Mouse (Mus musculus) lung, embryonic 14.5 days (tissue): ENCODE data around the gene Rab4b. TPM values are rescaled to one million over a fixed set of nuclear protein-coding genes. Genes with fewer than 3 reads are reported as not detected.

Source experiments
- ATAC-seq: fragments of 200-750 bp; cut with Nextera tagmentation; 2 replicates; pipeline ENCODE4 v1.8.0; 2017; ENCODE audit warnings: mild to moderate bottlenecking, moderate TSS enrichment, moderate library complexity; ENCODE audit not compliant: insufficient read depth
- DNase-seq: peaks from one replicate; pipeline ENCODE4 v3.0.0-alpha.2; 2015
- H3K27ac ChIP-seq: fragments of 300-500 bp; sonication (generic); 2 replicates; pipeline ENCODE4 v1.5.1; 2014; ENCODE audit warnings: low read depth, mild to moderate bottlenecking, moderate library complexity
- H3K27me3 ChIP-seq: fragments of 300-500 bp; sonication (generic); 2 replicates; pipeline ENCODE4 v1.6.1; 2014; ENCODE audit warnings: low read length, control low read depth; ENCODE audit not compliant: insufficient read depth
- H3K36me3 ChIP-seq: fragments of 300-500 bp; sonication (generic); 2 replicates; pipeline ENCODE4 v1.6.1; 2014; ENCODE audit warnings: control low read depth; ENCODE audit not compliant: insufficient read depth
- H3K4me1 ChIP-seq: fragments of 300-500 bp; sonication (generic); 2 replicates; pipeline ENCODE4 v1.6.1; 2014; ENCODE audit warnings: antibody characterized with exemption, control low read depth; ENCODE audit not compliant: insufficient read depth
- H3K4me2 ChIP-seq: fragments of 300-500 bp; sonication (generic); 2 replicates; pipeline ENCODE4 v1.6.1; 2014; ENCODE audit warnings: mild to moderate bottlenecking
- H3K4me3 ChIP-seq: fragments of 300-500 bp; sonication (generic); 2 replicates; pipeline ENCODE4 v1.5.1; 2014; ENCODE audit warnings: low read depth, low read length
- H3K9ac ChIP-seq: fragments of 300-500 bp; sonication (generic); 2 replicates; pipeline ENCODE4 v1.6.1; 2014
- H3K9me3 ChIP-seq: fragments of 300-500 bp; sonication (generic); 2 replicates; pipeline ENCODE4 v1.6.1; 2016; ENCODE audit warnings: low read depth, low read length, control low read depth
- CTCF ChIP-seq: IDR thresholded peaks from 2 replicates; pipeline ENCODE4 v1.5.1; 2016; ENCODE audit warnings: antibody characterized with exemption, low read depth
- WGBS: fragments of 180-500 bp; shearing (Covaris S2); extraction: QIAGEN DNeasy Blood & Tissue Kit; methylation state at CpG from one replicate; pipeline ENCODE4 v1.1.7; 2014; 5-methylcytosine and 5-hydroxymethylcytosine counted together
- polyA plus RNA-seq: library from polyadenylated mRNA; unstranded; fragments of >200 nt; fragmentation: Nextera tagmentation; extraction: Ambion mirVana; gene quantifications from 2 replicates; pipeline ENCODE4 v1.2.1, GENCODE M21; 2014

Gene Rab4b
- polyA plus RNA-seq, 1 experiment from 2014 or later: 62.1 TPM

GRCm38 (mm10) chr7:27165007-27165655 lies 13.6 kb downstream of the Rab4b start:
- ATAC-seq: no peak
- Histone ChIP-seq H3K4me2 (peak overlapping the region; percentile 82), H3K9me3 (no peaks in the 10 kb centered on the region), H3K9ac (peak overlapping the region; percentile 85), H3K27me3 (no peaks in the 10 kb centered on the region), H3K36me3 (peaks cover 45% of the 10 kb centered on the region), H3K4me1 (peaks cover 18% of the 10 kb centered on the region), H3K27ac (no peak overlapping the region), H3K4me3 (peak overlapping the region; percentile 71)
- no peak for DNase-seq
- WGBS: 63% methylated on average over 23 of the region's 23 CpGs
- no peak for TF ChIP-seq CTCF

GRCm38 (mm10) chr7:27164112-27164947 lies 14.4 kb downstream of the Rab4b start:
- peak overlapping the region; percentile 71 for H3K4me3 ChIP-seq
- WGBS: 75% methylated on average over 33 of the region's 33 CpGs
- no peak overlapping the region for H3K27ac ChIP-seq
- peak overlapping the region; percentile 82 for H3K4me2 ChIP-seq
- peak overlapping the region; percentile 85 for H3K9ac ChIP-seq
- H3K27me3 ChIP-seq: no peaks in the 10 kb centered on the region
- no peak for DNase-seq
- peaks cover 18% of the 10 kb centered on the region for H3K4me1 ChIP-seq
- no peak for ATAC-seq
- no peak for TF ChIP-seq CTCF
- H3K9me3 ChIP-seq: no peaks in the 10 kb centered on the region
- H3K36me3 ChIP-seq: peaks cover 50% of the 10 kb centered on the region

GRCm38 (mm10) chr7:27163450-27163805 lies 15.3 kb downstream of the Rab4b start:
- no peak overlapping the region; the same call in 1 of the 2 replicates for H3K27ac ChIP-seq
- H3K36me3 ChIP-seq: peaks cover 59% of the 10 kb centered on the region
- DNase-seq: no peak
- no peaks in the 10 kb centered on the region for H3K9me3 ChIP-seq
- ATAC-seq: no peak
- peak overlapping the region; percentile 82 for H3K4me2 ChIP-seq
- WGBS: 64% methylated on average over 5 of the region's 5 CpGs
- no peak for TF ChIP-seq CTCF
- H3K27me3 ChIP-seq: no peaks in the 10 kb centered on the region
- H3K9ac ChIP-seq: peak overlapping the region; percentile 85
- H3K4me1 ChIP-seq: peaks cover 18% of the 10 kb centered on the region
- H3K4me3 ChIP-seq: peak overlapping the region; percentile 12; the same call in 1 of the 2 replicates

- ATAC-seq (no peak), DNase-seq (no peak)
- no peaks in the 10 kb centered on the region for H3K27me3 ChIP-seq
- H3K9ac ChIP-seq: peak overlapping the region; percentile 85
- peaks cover 64% of the 10 kb centered on the region for H3K36me3 ChIP-seq
- WGBS: 80% methylated on average over 5 of the region's 5 CpGs
- peak overlapping the region; percentile 12; the same call in 1 of the 2 replicates for H3K4me3 ChIP-seq
- peak overlapping the region; percentile 82 for H3K4me2 ChIP-seq
- H3K4me1 ChIP-seq: peaks cover 18% of the 10 kb centered on the region
- no peak overlapping the region; the same call in 1 of the 2 replicates for H3K27ac ChIP-seq
- no peak for TF ChIP-seq CTCF
- H3K9me3 ChIP-seq: no peaks in the 10 kb centered on the region
These were observed 15.8 kb downstream of the Rab4b start for GRCm38 (mm10) chr7:27162780-27163449.

GRCm38 (mm10) chr7:27161744-27162143 lies 17.0 kb downstream of the Rab4b start:
- Histone ChIP-seq H3K9me3 (no peaks in the 10 kb centered on the region), H3K27me3 (no peaks in the 10 kb centered on the region), H3K27ac (no peak overlapping the region), H3K4me3 (no peak overlapping the region), H3K4me2 (no peak overlapping the region), H3K36me3 (peaks cover 73% of the 10 kb centered on the region), H3K4me1 (peaks cover 18% of the 10 kb centered on the region), H3K9ac (no peak overlapping the region)
- ATAC-seq (no peak), DNase-seq (no peak)
- WGBS: 82% methylated on average over 4 of the region's 4 CpGs
- TF ChIP-seq CTCF: no peak

GRCm38 (mm10) chr7:27160921-27161320 lies 17.8 kb downstream of the Rab4b start:
- no peak for TF ChIP-seq CTCF
- Histone ChIP-seq H3K4me2 (no peak overlapping the region), H3K36me3 (peaks cover 77% of the 10 kb centered on the region), H3K9ac (no peak overlapping the region), H3K4me1 (peaks cover 18% of the 10 kb centered on the region), H3K9me3 (no peaks in the 10 kb centered on the region), H3K4me3 (no peak overlapping the region), H3K27ac (no peak overlapping the region), H3K27me3 (no peaks in the 10 kb centered on the region)
- no peak for DNase-seq
- 85% methylated on average over 3 of the region's 3 CpGs for WGBS
- no peak for ATAC-seq

- Histone ChIP-seq H3K27ac (no peak overlapping the region), H3K27me3 (no peaks in the 10 kb centered on the region), H3K4me3 (no peak overlapping the region), H3K36me3 (peaks cover 73% of the 10 kb centered on the region), H3K4me2 (no peak overlapping the region), H3K9ac (no peak overlapping the region), H3K4me1 (peaks cover 12% of the 10 kb centered on the region), H3K9me3 (no peaks in the 10 kb centered on the region)
- 9% methylated on average over 8 of the region's 8 CpGs for WGBS
- ATAC-seq (peak; percentile 93), DNase-seq (peak; percentile 92)
- peak; percentile 99 for TF ChIP-seq CTCF
These were observed 18.8 kb downstream of the Rab4b start for GRCm38 (mm10) chr7:27159882-27160281.
